Mouse (Mus musculus): ENCODE measurements at regions not wholly inside any gene's neighbourhood (a gene's known extent, or its start where the extent isn't known, plus 50 kb on each side); places are given as distances from the start of the nearest gene placed in this dataset.

- TF ChIP-seq GATA1 (IDR thresholded peaks at IDR 0.05; ENCODE audit: borderline replicate concordance, low read length) = no peak
- TF ChIP-seq FLI1 (IDR thresholded peaks at IDR 0.05; ENCODE audit: low read length) = no peak
These were observed 615.7 kb downstream of the Hdgfl1 start for GRCm38 (mm10) chr13:26154251-26154650.

Data from megakaryocyte, embryonic 14.5 days (primary cell).